Mouse (Mus musculus) forebrain, embryonic 16.5 days (tissue): Measurements from ENCODE around the gene Gins2. TPM values are rescaled to one million over a fixed set of nuclear protein-coding genes. Genes with fewer than 3 reads are reported as not detected.

ENCODE experiments used
- ATAC-seq: fragments of 200-750 bp; cut with Nextera tagmentation; 2 replicates; pipeline ENCODE4 v1.8.0; 2017; ENCODE audit warnings: mild to moderate bottlenecking, moderate library complexity
- H3K27ac ChIP-seq: fragments of 300-500 bp; sonication (generic); 2 replicates; pipeline ENCODE4 v1.5.1; 2014; ENCODE audit warnings: low read length, control low read depth
- H3K27me3 ChIP-seq: fragments of 300-500 bp; sonication (generic); replicated peaks from 2 replicates; pipeline ENCODE4 v1.6.1; 2014; ENCODE audit warnings: low read length; ENCODE audit not compliant: control insufficient read depth, insufficient read depth
- H3K36me3 ChIP-seq: fragments of 300-500 bp; sonication (generic); 2 replicates; pipeline ENCODE4 v1.6.1; 2014; ENCODE audit not compliant: control insufficient read depth, insufficient read depth
- H3K4me1 ChIP-seq: fragments of 300-500 bp; sonication (generic); replicated peaks from 2 replicates; pipeline ENCODE4 v1.6.1; 2014; ENCODE audit warnings: low read length; ENCODE audit not compliant: control insufficient read depth, insufficient read depth
- H3K4me2 ChIP-seq: fragments of 300-500 bp; sonication (generic); 2 replicates; pipeline ENCODE4 v1.6.1; 2014; ENCODE audit warnings: mild to moderate bottlenecking, low read length, control low read depth
- H3K4me3 ChIP-seq: fragments of 300-500 bp; sonication (generic); replicated peaks from 2 replicates; pipeline ENCODE4 v1.5.1; 2014; ENCODE audit warnings: mild to moderate bottlenecking, low read length, control low read depth
- H3K9ac ChIP-seq: fragments of 300-500 bp; sonication (generic); replicated peaks from 2 replicates; pipeline ENCODE4 v1.6.1; 2014; ENCODE audit warnings: low read depth, low read length, control low read depth
- H3K9me3 ChIP-seq: fragments of 300-500 bp; sonication (generic); 2 replicates; pipeline ENCODE4 v1.6.1; 2016; ENCODE audit warnings: low read length; ENCODE audit not compliant: control insufficient read depth
- WGBS: fragments of 180-500 bp; shearing (Covaris S2); extraction: QIAGEN DNeasy Blood & Tissue Kit; methylation state at CpG from one replicate; pipeline ENCODE4 v1.1.7; 2014; 5-methylcytosine and 5-hydroxymethylcytosine counted together
- polyA plus RNA-seq: library from polyadenylated mRNA; unstranded; fragments of >200 nt; fragmentation: Nextera tagmentation; extraction: Ambion mirVana; gene quantifications from 2 replicates; pipeline ENCODE4 v1.2.1, GENCODE M21; 2015

The Gins2 gene
- polyA plus RNA-seq, 1 experiment from 2014 or later: 23.1 TPM

- peak overlapping the region; percentile 84 for H3K27ac ChIP-seq
- no peaks in the 10 kb centered on the region for H3K9me3 ChIP-seq
- H3K27me3 ChIP-seq: no peaks in the 10 kb centered on the region
- WGBS: 79% methylated on average over 9 of the region's 9 CpGs
- no peak overlapping the region for H3K4me3 ChIP-seq
- peak overlapping the region; percentile 51 for H3K9ac ChIP-seq
- peaks cover 77% of the 10 kb centered on the region for H3K4me1 ChIP-seq
- no peak for ATAC-seq
- H3K36me3 ChIP-seq: no peaks in the 10 kb centered on the region
- no peak overlapping the region for H3K4me2 ChIP-seq
These were observed 41.5 kb downstream of the Gins2 start for GRCm38 (mm10) chr8:120547562-120547961.

- Histone ChIP-seq H3K4me2 (no peak overlapping the region), H3K36me3 (no peaks in the 10 kb centered on the region), H3K9ac (no peak overlapping the region), H3K27ac (no peak overlapping the region), H3K27me3 (no peaks in the 10 kb centered on the region), H3K9me3 (no peaks in the 10 kb centered on the region), H3K4me3 (no peak overlapping the region), H3K4me1 (peaks cover 69% of the 10 kb centered on the region)
- WGBS: 94% methylated on average over 5 of the region's 5 CpGs
- ATAC-seq: no peak
These were observed 44.9 kb downstream of the Gins2 start for GRCm38 (mm10) chr8:120544155-120544554.

DNA sequence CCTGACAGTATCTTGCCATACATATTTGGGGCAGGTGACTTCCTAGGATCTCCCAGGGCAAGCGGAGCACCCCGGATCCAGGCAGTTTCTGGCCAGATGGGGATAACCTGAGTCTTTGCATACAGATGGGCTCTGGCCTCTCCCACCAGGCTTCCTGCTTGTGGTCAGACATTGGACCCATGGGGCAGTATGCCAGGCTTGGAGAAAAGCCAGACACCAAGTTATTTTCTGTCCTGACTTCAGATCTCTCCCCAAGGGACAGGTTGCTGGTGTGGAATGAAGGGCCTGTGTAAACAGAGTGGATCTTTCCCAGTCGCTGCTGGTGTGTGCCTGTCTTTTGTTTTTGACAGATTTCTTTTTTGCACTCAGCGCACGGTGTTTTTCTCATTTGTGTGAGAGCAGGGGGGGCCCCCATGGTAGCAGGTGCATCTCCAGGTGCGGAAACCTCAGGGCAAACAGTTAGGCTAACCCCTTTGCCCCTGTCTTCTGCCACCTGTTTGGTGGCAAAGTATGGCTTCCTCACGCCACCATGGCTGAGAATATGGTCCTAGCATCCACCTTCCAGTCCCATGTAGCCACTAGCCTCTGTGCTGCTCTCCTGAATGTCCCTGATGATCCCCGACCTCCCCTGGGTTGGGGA, 45.6 kb downstream of the Gins2 start:
- no peak for ATAC-seq
- no peak overlapping the region for H3K4me2 ChIP-seq

GRCm38 (mm10) chr8:120542995-120543394, 46.1 kb downstream of the Gins2 start:
- Histone ChIP-seq H3K4me1 (peaks cover 69% of the 10 kb centered on the region), H3K9ac (peak overlapping the region; percentile 30), H3K36me3 (no peaks in the 10 kb centered on the region), H3K27ac (no peak overlapping the region), H3K4me3 (no peak overlapping the region), H3K4me2 (no peak overlapping the region), H3K27me3 (no peaks in the 10 kb centered on the region), H3K9me3 (no peaks in the 10 kb centered on the region)
- WGBS: 13% methylated on average over 13 of the region's 13 CpGs
- ATAC-seq: no peak

More for the DNA sequence above, 45.6 kb downstream of the Gins2 start:
- Histone ChIP-seq H3K9me3 (no peaks in the 10 kb centered on the region), H3K27me3 (no peaks in the 10 kb centered on the region), H3K36me3 (no peaks in the 10 kb centered on the region), H3K9ac (no peak overlapping the region), H3K4me3 (no peak overlapping the region), H3K27ac (no peak overlapping the region), H3K4me1 (peaks cover 69% of the 10 kb centered on the region)
- 53% methylated on average over 8 of the region's 8 CpGs for WGBS

GRCm38 (mm10) chr8:120539775-120540625, 49.1 kb downstream of the Gins2 start:
- no peak for ATAC-seq
- H3K27ac ChIP-seq: peak overlapping the region; percentile 100
- no peaks in the 10 kb centered on the region for H3K9me3 ChIP-seq
- peaks cover 71% of the 10 kb centered on the region for H3K4me1 ChIP-seq
- H3K36me3 ChIP-seq: no peaks in the 10 kb centered on the region
- peak overlapping the region; percentile 64 for H3K4me3 ChIP-seq
- 30% methylated on average over 23 of the region's 23 CpGs for WGBS
- no peaks in the 10 kb centered on the region for H3K27me3 ChIP-seq
- H3K9ac ChIP-seq: peak overlapping the region; percentile 95
- peak overlapping the region; percentile 99 for H3K4me2 ChIP-seq

DNA sequence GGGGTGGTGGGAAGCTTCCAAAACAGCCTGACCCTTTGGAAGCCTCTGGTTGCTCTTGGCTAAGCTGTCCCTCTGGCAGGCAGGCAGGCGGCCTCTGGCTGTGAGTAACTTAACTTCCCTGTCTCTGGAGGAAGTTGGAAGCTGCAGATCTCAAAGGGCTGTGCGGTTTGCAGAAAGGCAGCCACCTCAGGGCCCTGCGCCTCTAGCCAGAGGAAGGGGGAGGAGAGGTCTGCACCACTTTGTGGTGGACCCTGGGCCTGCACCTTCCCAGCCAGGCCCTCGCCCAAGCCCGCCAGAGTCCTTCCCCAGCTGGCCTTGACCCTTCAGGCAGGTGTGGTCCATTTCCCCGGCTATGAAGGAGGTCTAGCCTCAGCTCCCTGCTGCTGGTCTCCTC, 49.7 kb downstream of the Gins2 start:
- no peaks in the 10 kb centered on the region for H3K9me3 ChIP-seq
- H3K4me3 ChIP-seq: peak overlapping the region; percentile 64
- H3K27ac ChIP-seq: peak overlapping the region; percentile 100
- H3K27me3 ChIP-seq: no peaks in the 10 kb centered on the region
- H3K36me3 ChIP-seq: no peaks in the 10 kb centered on the region
- 52% methylated on average over 6 of the region's 6 CpGs for WGBS
- H3K9ac ChIP-seq: peak overlapping the region; percentile 95
- peaks cover 77% of the 10 kb centered on the region for H3K4me1 ChIP-seq
- no peak for ATAC-seq
- peak overlapping the region; percentile 99 for H3K4me2 ChIP-seq

DNA sequence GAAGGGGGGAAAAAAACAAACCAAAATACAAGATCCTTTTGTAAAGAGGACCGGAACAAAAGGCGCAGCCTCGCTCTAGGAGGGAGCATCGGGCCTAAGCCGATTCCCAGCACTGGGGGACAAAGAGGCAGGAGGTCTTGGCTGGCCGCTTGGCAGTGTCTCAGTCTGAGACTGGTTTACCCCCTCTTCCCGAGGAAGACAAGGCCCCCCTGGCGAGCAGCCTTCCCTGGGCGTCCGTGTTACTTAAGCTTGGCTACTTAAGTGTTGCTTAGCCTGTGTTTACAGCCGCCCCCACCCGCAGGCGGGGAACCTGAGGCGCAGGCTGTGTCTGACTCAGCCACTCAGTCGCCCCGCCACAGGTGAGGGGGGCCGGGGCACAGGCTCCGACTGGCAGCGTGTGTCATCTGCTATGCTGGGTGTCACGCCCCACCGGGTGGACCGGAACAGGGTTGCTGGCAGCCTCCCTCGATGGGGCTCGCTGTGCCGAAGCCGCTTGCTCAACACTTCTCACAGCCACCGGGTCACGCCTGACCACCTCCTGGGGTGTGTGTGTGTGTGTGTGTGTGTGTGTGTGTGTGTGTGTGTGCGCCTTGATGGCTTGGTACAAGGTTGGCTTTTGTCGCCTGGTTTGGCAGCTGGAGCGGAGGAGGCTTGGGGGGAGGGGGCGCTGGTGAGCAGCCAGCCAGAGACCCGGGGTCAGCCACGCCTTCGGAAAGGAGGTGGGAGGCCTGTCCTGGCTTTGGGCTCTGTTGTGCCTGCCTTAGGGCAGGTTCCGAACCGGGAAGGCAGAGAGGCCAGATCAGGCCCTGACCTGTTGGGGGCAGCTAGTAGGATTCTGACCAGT, 50.5 kb downstream of the Gins2 start:
- H3K4me1 ChIP-seq: peaks cover 82% of the 10 kb centered on the region
- no peaks in the 10 kb centered on the region for H3K27me3 ChIP-seq
- peak overlapping the region; percentile 64 for H3K4me3 ChIP-seq
- no peaks in the 10 kb centered on the region for H3K9me3 ChIP-seq
- no peaks in the 10 kb centered on the region for H3K36me3 ChIP-seq
- peak; percentile 28 for ATAC-seq
- H3K27ac ChIP-seq: peak overlapping the region; percentile 100
- H3K9ac ChIP-seq: peak overlapping the region; percentile 95
- WGBS: under 1% methylated on average over 37 of the region's 37 CpGs
- peak overlapping the region; percentile 99 for H3K4me2 ChIP-seq

GRCm38 (mm10) chr8:120537818-120538396, 51.2 kb downstream of the Gins2 start:
- Histone ChIP-seq H3K27me3 (no peaks in the 10 kb centered on the region), H3K36me3 (no peaks in the 10 kb centered on the region), H3K4me2 (peak overlapping the region; percentile 99), H3K4me3 (peak overlapping the region; percentile 64), H3K27ac (peak overlapping the region; percentile 100), H3K4me1 (peaks cover 82% of the 10 kb centered on the region), H3K9ac (peak overlapping the region; percentile 95), H3K9me3 (no peaks in the 10 kb centered on the region)
- under 1% methylated on average over 43 of the region's 46 CpGs for WGBS
- peak; percentile 55 for ATAC-seq
